Mouse (Mus musculus) E14TG2a.4 (cell line): Measurements from ENCODE around the gene Zcwpw1.
"Not testable (repeated sequence)": the region's sequence is repeated elsewhere in the genome, so short reads cannot be mapped to it uniquely, and the experiment has no call there.

Experiments used
- H3K27me3 ChIP-seq: 2 replicates; pipeline ENCODE4 v1.6.1; 2014; ENCODE audit warnings: low read length, control low read depth; ENCODE audit not compliant: insufficient read depth
- H3K36me3 ChIP-seq: 2 replicates; pipeline ENCODE4 v1.6.1; 2014; ENCODE audit warnings: low read length, control low read depth; ENCODE audit not compliant: insufficient read depth
- H3K4me1 ChIP-seq: replicated peaks from 2 replicates; pipeline ENCODE4 v1.6.1; 2014; ENCODE audit warnings: low read depth, low read length, control low read depth
- H3K4me3 ChIP-seq: replicated peaks from 2 replicates; pipeline ENCODE4 v1.5.1; 2014; ENCODE audit warnings: mild to moderate bottlenecking, low read length
- H3K9me3 ChIP-seq: 2 replicates; pipeline ENCODE4 v1.6.1; 2014; ENCODE audit warnings: low read length, control low read depth
- CTCF ChIP-seq: conservative IDR thresholded peaks from 2 replicates; pipeline ENCODE4 v1.5.1; 2014; ENCODE audit warnings: low read length
- NANOG ChIP-seq: IDR thresholded peaks from 2 replicates; pipeline ENCODE4 v1.6.1; 2014; ENCODE audit warnings: borderline replicate concordance, low read length, mixed read lengths
- POU5F1 ChIP-seq: IDR thresholded peaks from 2 replicates; pipeline ENCODE4 v1.6.1; 2014; ENCODE audit warnings: low read length, borderline replicate concordance

The Zcwpw1 gene

GRCm38 (mm10) chr5:137831106-137831505 is 43.5 kb downstream of the Zcwpw1 start:
- Histone ChIP-seq H3K27me3 (no peaks in the 10 kb centered on the region), H3K9me3 (peaks cover 16% of the 10 kb centered on the region), H3K4me1 (no peaks in the 10 kb centered on the region), H3K36me3 (no peaks in the 10 kb centered on the region), H3K4me3 (no peak overlapping the region)
- TF ChIP-seq NANOG (no peak), POU5F1 (no peak), CTCF (no peak)

GRCm38 (mm10) chr5:137831506-137831905 is 43.9 kb downstream of the Zcwpw1 start:
- TF ChIP-seq CTCF (no peak), NANOG (no peak), POU5F1 (no peak)
- Histone ChIP-seq H3K9me3 (peaks cover 19% of the 10 kb centered on the region), H3K4me1 (no peaks in the 10 kb centered on the region), H3K4me3 (no peak overlapping the region), H3K36me3 (no peaks in the 10 kb centered on the region), H3K27me3 (no peaks in the 10 kb centered on the region)

- H3K36me3 ChIP-seq, result no peaks in the 10 kb centered on the region
- no peak for TF ChIP-seq POU5F1
- no peak for TF ChIP-seq NANOG
- TF ChIP-seq CTCF, result no peak; the same call in 1 of the 2 replicates
- H3K4me1 ChIP-seq, result no peaks in the 10 kb centered on the region
- H3K27me3 ChIP-seq, result no peaks in the 10 kb centered on the region
- H3K4me3 ChIP-seq, result no peak overlapping the region
- H3K9me3 ChIP-seq, result peaks cover 36% of the 10 kb centered on the region
Measured at GRCm38 (mm10) chr5:137833500-137833899, 45.9 kb downstream of the Zcwpw1 start.

GRCm38 (mm10) chr5:137835966-137836520 is 48.4 kb downstream of the Zcwpw1 start, which contains the start of gene Pilra:
TSS of gene Pilra (minus strand) at chr5:137836281.
- not testable (repeated sequence) for H3K4me1 ChIP-seq, H3K36me3 ChIP-seq, H3K4me3 ChIP-seq, H3K27me3 ChIP-seq
- peaks cover 36% of the 10 kb centered on the region for H3K9me3 ChIP-seq

GRCm38 (mm10) chr5:137836611-137837010 is 49.0 kb downstream of the Zcwpw1 start:
- no peaks in the 10 kb centered on the region for H3K4me1 ChIP-seq
- no peaks in the 10 kb centered on the region for H3K36me3 ChIP-seq
- peaks cover 36% of the 10 kb centered on the region for H3K9me3 ChIP-seq
- no peaks in the 10 kb centered on the region for H3K27me3 ChIP-seq
- TF ChIP-seq CTCF, result no peak
- no peak for TF ChIP-seq POU5F1
- TF ChIP-seq NANOG, result no peak
- H3K4me3 ChIP-seq, result no peak overlapping the region

- not testable (repeated sequence) for H3K4me1 ChIP-seq, H3K4me3 ChIP-seq, H3K36me3 ChIP-seq, H3K27me3 ChIP-seq
- peaks cover 36% of the 10 kb centered on the region for H3K9me3 ChIP-seq
Measured at GRCm38 (mm10) chr5:137837110-137837509, 49.5 kb downstream of the Zcwpw1 start.

- H3K27me3 ChIP-seq, H3K4me1 ChIP-seq, H3K36me3 ChIP-seq, H3K4me3 ChIP-seq: not testable (repeated sequence)
- H3K9me3 ChIP-seq, result peaks cover 18% of the 10 kb centered on the region
Measured at GRCm38 (mm10) chr5:137850313-137850712, 62.7 kb downstream of the Zcwpw1 start.

- H3K9me3 ChIP-seq, result peaks cover 17% of the 10 kb centered on the region
- H3K36me3 ChIP-seq, H3K27me3 ChIP-seq, H3K4me1 ChIP-seq, H3K4me3 ChIP-seq: not testable (repeated sequence)
Measured at GRCm38 (mm10) chr5:137854907-137855306, 67.3 kb downstream of the Zcwpw1 start.

- H3K9me3 ChIP-seq, result peaks cover 37% of the 10 kb centered on the region
- H3K4me1 ChIP-seq, H3K36me3 ChIP-seq, H3K4me3 ChIP-seq, H3K27me3 ChIP-seq: not testable (repeated sequence)
Measured at GRCm38 (mm10) chr5:137856870-137857269, 69.3 kb downstream of the Zcwpw1 start.

- H3K9me3 ChIP-seq, result peaks cover 49% of the 10 kb centered on the region
- H3K4me1 ChIP-seq, H3K4me3 ChIP-seq, H3K36me3 ChIP-seq, H3K27me3 ChIP-seq: not testable (repeated sequence)
Measured at GRCm38 (mm10) chr5:137857960-137858710, 70.5 kb downstream of the Zcwpw1 start, which contains the start of gene Pilrb1. TSS of gene Pilrb1 (minus strand) at chr5:137858106.

- H3K9me3 ChIP-seq, result peaks cover 42% of the 10 kb centered on the region
- not testable (repeated sequence) for H3K4me1 ChIP-seq, H3K4me3 ChIP-seq, H3K36me3 ChIP-seq, H3K27me3 ChIP-seq
Measured at GRCm38 (mm10) chr5:137864008-137864407, 76.4 kb downstream of the Zcwpw1 start.

GRCm38 (mm10) chr5:137868600-137868999 is 81.0 kb downstream of the Zcwpw1 start:
- H3K36me3 ChIP-seq, H3K9me3 ChIP-seq, H3K4me1 ChIP-seq, H3K27me3 ChIP-seq, H3K4me3 ChIP-seq: not testable (repeated sequence)

- not testable (repeated sequence) for H3K36me3 ChIP-seq, H3K9me3 ChIP-seq, H3K27me3 ChIP-seq, H3K4me3 ChIP-seq, H3K4me1 ChIP-seq
Measured at GRCm38 (mm10) chr5:137871644-137872380, 84.2 kb downstream of the Zcwpw1 start, which contains the start of gene Pilrb2. TSS of gene Pilrb2 (minus strand) at chr5:137871815.
